Mouse (Mus musculus) adrenal gland, adult 2 months (tissue): ENCODE data around the gene Ascl2. TPM values are rescaled to one million over a fixed set of nuclear protein-coding genes. Genes with fewer than 3 reads are reported as not detected.

ENCODE experiments used
- DNase-seq: peaks from one replicate; pipeline ENCODE4 v3.0.0; 2021
- polyA plus RNA-seq: library from polyadenylated mRNA; depleted of rRNA; stranded (reverse); fragments of >200 nt; gene quantifications from 2 replicates; pipeline ENCODE4 v1.2.3, GENCODE M21; 2012; rRNA removed
- total RNA-seq, 2 experiments: library from RNA; stranded (reverse); gene quantifications; 2 replicates each; pipeline ENCODE4 v1.2.3; 2021

Gene Ascl2
- total and polyA plus RNA-seq, 3 experiments = 0.17 to 3.8 (median 0.35) TPM

DNA sequence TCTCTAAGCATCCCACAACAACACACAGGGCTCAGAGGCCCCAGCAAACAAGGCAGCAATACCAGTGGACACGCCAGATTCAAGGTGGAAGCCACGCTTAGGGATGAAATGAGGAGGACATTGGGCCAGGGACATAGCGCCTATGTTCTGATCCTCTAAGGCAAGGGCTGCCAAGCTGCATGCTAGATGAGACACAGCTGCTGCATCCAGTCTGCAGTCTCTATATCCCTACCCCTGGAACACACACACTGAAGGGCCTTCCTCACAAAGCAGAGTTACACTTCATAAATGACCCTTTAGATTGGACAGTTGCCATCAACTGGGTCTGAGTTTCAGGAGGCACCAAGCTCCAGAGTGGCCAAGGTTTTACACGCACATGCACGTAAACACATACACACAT lies 51.4 kb downstream of the Ascl2 start:
- no peak for DNase-seq

Other genes with a start within 250 kb of the Ascl2 start
- gene Ins2, start 225.9 kb downstream of the Ascl2 start, total RNA-seq = not detected
- not detected in 2 replicates for gene Ins2, start 225.9 kb downstream of the Ascl2 start, polyA plus RNA-seq
- gene Th, start 38.1 kb downstream of the Ascl2 start, total RNA-seq = 1,000 to 10,000 TPM in 1 of 2 experiments, 100 to 1,000 TPM in 1; 531 to 1,365 TPM
- 447 and 488 TPM in 2 replicates for gene Th, start 38.1 kb downstream of the Ascl2 start, polyA plus RNA-seq
- gene Tspan32, start 35.8 kb upstream of the Ascl2 start, total RNA-seq = under 1 TPM; 0.49 to 0.62 TPM
- 0.83 and 1.4 TPM in 2 replicates for gene Tspan32, start 35.8 kb upstream of the Ascl2 start, polyA plus RNA-seq
- gene Cd81, start 83.5 kb upstream of the Ascl2 start, total RNA-seq = 100 to 1,000 TPM; 693 to 716 TPM
- gene Cd81, start 83.5 kb upstream of the Ascl2 start, polyA plus RNA-seq = 3,024 and 3,201 TPM in 2 replicates
- gene Tssc4, start 100.0 kb upstream of the Ascl2 start, total RNA-seq = 10 to 100 TPM; 23.3 to 30.9 TPM
- 120 and 142 TPM in 2 replicates for gene Tssc4, start 100.0 kb upstream of the Ascl2 start, polyA plus RNA-seq
- gene Trpm5, start 125.4 kb upstream of the Ascl2 start, total RNA-seq = under 1 TPM; 0.23 to 0.24 TPM
- gene Trpm5, start 125.4 kb upstream of the Ascl2 start, polyA plus RNA-seq = 0.40 and 0.48 TPM in 2 replicates
- 1 to 10 TPM; 1.9 to 4.1 TPM for gene Kcnq1, start 137.1 kb upstream of the Ascl2 start, total RNA-seq
- 14.2 and 17.2 TPM in 2 replicates for gene Kcnq1, start 137.1 kb upstream of the Ascl2 start, polyA plus RNA-seq